Mouse (Mus musculus): ENCODE data around the gene Gm21312.

- no peak for TF ChIP-seq CTCF (IDR thresholded peaks at IDR 0.05; ENCODE audit: control insufficient read depth, insufficient read depth, low read length)
- TF ChIP-seq POLR2A (IDR thresholded peaks at IDR 0.05; ENCODE audit: borderline replicate concordance, control insufficient read depth, low read depth, low read length), result no peak
These were observed 43.6 kb downstream of the Gm21312 start for GRCm38 (mm10) chr10:104220303-104221021.
